Mouse (Mus musculus): ENCODE measurements around the gene Napa.
A peak's percentile ranks its signal among the peaks of the same experiment; 100 is the strongest.

Napa gene

GRCm38 (mm10) chr7:16098021-16099017, at the start of gene Napa:
TSS of gene Napa (plus strand) at chr7:16098458.
- peak; percentile 83 for DNase-seq (ENCODE audit: low spot score)

GRCm38 (mm10) chr7:16048675-16049575, 49.3 kb upstream of the Napa start:
- DNase-seq (ENCODE audit: low spot score) = no peak

- no peak for DNase-seq (ENCODE audit: low spot score)
These were observed 48.7 kb upstream of the Napa start for GRCm38 (mm10) chr7:16049576-16049915.

GRCm38 (mm10) chr7:16050600-16050999, 47.7 kb upstream of the Napa start:
- no peak for DNase-seq (ENCODE audit: low spot score)

- peak; percentile 46 for DNase-seq (ENCODE audit: low spot score)
These were observed 46.2 kb upstream of the Napa start for GRCm38 (mm10) chr7:16051883-16052595.

GRCm38 (mm10) chr7:16052684-16053083, 45.6 kb upstream of the Napa start:
- DNase-seq (ENCODE audit: low spot score) = peak; percentile 81

GRCm38 (mm10) chr7:16053105-16053504, 45.2 kb upstream of the Napa start:
- DNase-seq (ENCODE audit: low spot score) = no peak

GRCm38 (mm10) chr7:16054966-16055365, 43.3 kb upstream of the Napa start:
- no peak for DNase-seq (ENCODE audit: low spot score)

- DNase-seq (ENCODE audit: low spot score) = no peak
These were observed 42.6 kb upstream of the Napa start for GRCm38 (mm10) chr7:16055665-16056064.

GRCm38 (mm10) chr7:16056459-16057135, 41.7 kb upstream of the Napa start:
- no peak for DNase-seq (ENCODE audit: low spot score)

- no peak for DNase-seq (ENCODE audit: low spot score)
These were observed 41.1 kb upstream of the Napa start for GRCm38 (mm10) chr7:16057136-16057534.

- no peak for DNase-seq (ENCODE audit: low spot score)
These were observed 36.8 kb upstream of the Napa start, which contains the start of gene Zfp541 for GRCm38 (mm10) chr7:16061219-16062098. TSS of gene Zfp541 (plus strand) at chr7:16061814.

GRCm38 (mm10) chr7:16062099-16062420, 36.2 kb upstream of the Napa start:
- no peak for DNase-seq (ENCODE audit: low spot score)

GRCm38 (mm10) chr7:16063490-16063889, 34.8 kb upstream of the Napa start:
- DNase-seq (ENCODE audit: low spot score) = no peak

GRCm38 (mm10) chr7:16070846-16071245, 27.4 kb upstream of the Napa start:
- DNase-seq (ENCODE audit: low spot score) = no peak

- no peak for DNase-seq (ENCODE audit: low spot score)
These were observed 26.4 kb upstream of the Napa start for GRCm38 (mm10) chr7:16071906-16072305.

- no peak for DNase-seq (ENCODE audit: low spot score)
These were observed 18.3 kb upstream of the Napa start for GRCm38 (mm10) chr7:16079947-16080346.

GRCm38 (mm10) chr7:16080581-16080980, 17.7 kb upstream of the Napa start:
- no peak for DNase-seq (ENCODE audit: low spot score)

- no peak for DNase-seq (ENCODE audit: low spot score)
These were observed 14.9 kb upstream of the Napa start for GRCm38 (mm10) chr7:16083361-16083760.

GRCm38 (mm10) chr7:16087587-16087986, 10.7 kb upstream of the Napa start:
- DNase-seq (ENCODE audit: low spot score) = no peak

GRCm38 (mm10) chr7:16094592-16094991, 3.7 kb upstream of the Napa start:
- DNase-seq (ENCODE audit: low spot score) = no peak
